Mouse (Mus musculus): Measurements from ENCODE around the gene Sidt2. TPM values are rescaled to one million over a fixed set of nuclear protein-coding genes. Genes with fewer than 3 reads are reported as not detected.

Gene Sidt2
- polyA plus RNA-seq, 1 experiment from 2014 or later, result 34.5 TPM

DNA sequence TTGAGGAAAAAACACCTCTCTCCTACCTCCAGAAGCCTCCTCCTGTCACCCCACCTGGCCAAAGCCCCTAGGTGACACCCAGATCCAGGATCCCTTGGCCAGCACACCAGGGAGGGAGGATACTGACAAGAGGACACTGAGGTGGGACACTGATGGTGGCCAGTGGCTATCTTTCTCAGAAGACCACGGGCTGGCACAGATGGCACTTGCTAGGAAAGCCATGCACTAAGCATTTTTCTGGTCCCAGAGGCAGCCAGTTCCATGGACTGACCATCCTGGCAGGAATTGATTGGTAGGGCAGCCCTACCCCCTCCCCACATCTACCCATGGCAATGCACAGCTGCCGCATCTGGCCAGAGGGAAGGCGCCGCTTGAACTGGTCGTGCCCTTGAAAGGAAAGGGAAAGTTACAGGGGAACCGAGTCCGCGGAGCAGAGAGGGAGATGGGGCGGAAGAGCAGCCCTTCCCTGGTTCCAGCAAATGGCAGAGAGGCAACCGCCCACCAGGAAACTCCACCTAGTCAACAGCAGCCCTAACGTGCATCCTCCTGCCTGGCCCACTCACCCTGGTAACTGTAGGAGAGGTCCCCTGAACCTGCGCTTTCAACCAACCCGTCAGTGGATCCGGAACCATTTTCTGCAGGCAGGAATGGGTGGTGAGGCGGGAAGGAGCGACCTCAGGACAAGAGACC lies 8.7 kb downstream of the Sidt2 start:
- no peak overlapping the region; the same call in 1 of the 2 replicates for H3K9ac ChIP-seq (replicated peaks)
- no peak for ATAC-seq (ENCODE audit: insufficient number of reproducible peaks, insufficient read depth, low FRiP score, low TSS enrichment, low read depth)
- no peaks in the 10 kb centered on the region for H3K9me3 ChIP-seq
- no peak overlapping the region for H3K4me2 ChIP-seq
- no peaks in the 10 kb centered on the region for H3K4me1 ChIP-seq (replicated peaks)
- no peak overlapping the region for H3K27ac ChIP-seq
- H3K4me3 ChIP-seq (replicated peaks), result no peak overlapping the region
- no peaks in the 10 kb centered on the region for H3K27me3 ChIP-seq
- 85% methylated on average over 16 of the region's 16 CpGs for WGBS
- peaks cover 95% of the 10 kb centered on the region for H3K36me3 ChIP-seq

DNA sequence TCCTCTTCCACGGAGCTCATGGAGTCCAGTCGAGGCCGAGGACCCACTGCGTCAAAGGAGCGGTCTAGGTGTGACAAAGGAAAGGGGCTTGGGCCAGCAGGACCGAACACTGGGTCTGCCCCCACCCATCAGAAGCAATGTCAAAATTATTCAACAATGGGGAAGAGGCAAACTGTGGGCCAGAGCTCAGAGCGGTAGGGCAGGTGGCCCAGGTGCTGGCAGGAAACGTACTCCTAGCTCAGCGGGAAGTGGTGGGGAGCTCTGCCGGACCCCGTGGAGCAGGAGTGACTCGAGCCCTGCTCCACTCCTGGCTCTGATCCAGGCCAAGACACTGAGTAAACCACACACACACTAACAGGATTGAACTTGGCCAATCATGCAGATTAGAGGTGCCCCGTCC lies 9.3 kb downstream of the Sidt2 start:
- Histone ChIP-seq H3K4me3 (replicated peaks) (no peak overlapping the region), H3K4me1 (replicated peaks) (no peaks in the 10 kb centered on the region), H3K9ac (replicated peaks) (no peak overlapping the region), H3K4me2 (no peak overlapping the region), H3K9me3 (no peaks in the 10 kb centered on the region), H3K27ac (no peak overlapping the region), H3K27me3 (no peaks in the 10 kb centered on the region), H3K36me3 (peaks cover 97% of the 10 kb centered on the region)
- WGBS, result 88% methylated on average over 13 of the region's 13 CpGs
- no peak for ATAC-seq (ENCODE audit: insufficient number of reproducible peaks, insufficient read depth, low FRiP score, low TSS enrichment, low read depth)

DNA sequence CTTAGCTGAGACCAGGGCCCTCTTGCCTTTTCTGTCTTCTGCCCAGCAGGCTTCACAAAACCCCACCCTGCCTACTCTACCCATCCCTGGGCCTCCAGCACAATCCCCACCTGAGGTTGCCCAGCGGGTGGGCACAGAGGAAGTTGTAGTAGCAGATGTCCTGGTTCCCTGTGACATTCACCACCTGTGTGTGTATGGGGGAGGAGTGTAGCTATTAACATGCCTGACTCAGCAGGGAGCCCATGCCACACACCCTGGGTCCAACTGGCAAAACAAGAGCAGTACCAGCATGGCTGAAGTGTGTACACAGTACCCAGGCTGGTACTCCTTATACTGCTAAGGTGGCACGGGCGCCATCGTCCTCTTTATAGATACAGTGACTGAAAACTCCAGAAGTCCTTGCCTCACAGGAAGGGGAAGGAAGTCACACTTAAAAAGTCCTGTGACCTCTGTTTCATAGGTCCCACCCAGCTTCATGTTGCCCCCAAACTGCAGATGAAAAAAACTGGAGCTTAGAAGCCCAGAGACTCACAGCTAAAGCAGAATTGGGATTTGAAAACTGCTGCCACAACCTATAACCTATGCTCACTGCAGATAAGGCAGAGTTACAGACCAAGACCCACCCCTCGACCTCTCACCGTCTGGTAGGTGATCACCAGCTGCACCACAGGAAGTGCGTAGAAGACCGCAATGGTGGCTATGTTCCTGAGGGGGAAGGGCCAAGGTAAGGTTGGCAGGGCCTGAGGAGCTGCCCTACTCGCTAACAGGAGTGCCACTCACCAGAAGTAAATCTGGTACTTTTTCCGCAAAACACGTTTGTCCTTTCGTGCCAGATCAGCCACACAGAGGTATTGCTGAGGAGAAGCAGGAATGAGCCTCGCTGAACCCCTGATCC lies 10.3 kb downstream of the Sidt2 start:
- Histone ChIP-seq H3K27ac (no peak overlapping the region), H3K9ac (replicated peaks) (no peak overlapping the region), H3K36me3 (peaks cover 92% of the 10 kb centered on the region), H3K27me3 (no peaks in the 10 kb centered on the region), H3K9me3 (no peaks in the 10 kb centered on the region), H3K4me2 (no peak overlapping the region), H3K4me3 (replicated peaks) (no peak overlapping the region), H3K4me1 (replicated peaks) (no peaks in the 10 kb centered on the region)
- no peak for ATAC-seq (ENCODE audit: insufficient number of reproducible peaks, insufficient read depth, low FRiP score, low TSS enrichment, low read depth)
- WGBS, result 84% methylated on average over 13 of the region's 13 CpGs

DNA sequence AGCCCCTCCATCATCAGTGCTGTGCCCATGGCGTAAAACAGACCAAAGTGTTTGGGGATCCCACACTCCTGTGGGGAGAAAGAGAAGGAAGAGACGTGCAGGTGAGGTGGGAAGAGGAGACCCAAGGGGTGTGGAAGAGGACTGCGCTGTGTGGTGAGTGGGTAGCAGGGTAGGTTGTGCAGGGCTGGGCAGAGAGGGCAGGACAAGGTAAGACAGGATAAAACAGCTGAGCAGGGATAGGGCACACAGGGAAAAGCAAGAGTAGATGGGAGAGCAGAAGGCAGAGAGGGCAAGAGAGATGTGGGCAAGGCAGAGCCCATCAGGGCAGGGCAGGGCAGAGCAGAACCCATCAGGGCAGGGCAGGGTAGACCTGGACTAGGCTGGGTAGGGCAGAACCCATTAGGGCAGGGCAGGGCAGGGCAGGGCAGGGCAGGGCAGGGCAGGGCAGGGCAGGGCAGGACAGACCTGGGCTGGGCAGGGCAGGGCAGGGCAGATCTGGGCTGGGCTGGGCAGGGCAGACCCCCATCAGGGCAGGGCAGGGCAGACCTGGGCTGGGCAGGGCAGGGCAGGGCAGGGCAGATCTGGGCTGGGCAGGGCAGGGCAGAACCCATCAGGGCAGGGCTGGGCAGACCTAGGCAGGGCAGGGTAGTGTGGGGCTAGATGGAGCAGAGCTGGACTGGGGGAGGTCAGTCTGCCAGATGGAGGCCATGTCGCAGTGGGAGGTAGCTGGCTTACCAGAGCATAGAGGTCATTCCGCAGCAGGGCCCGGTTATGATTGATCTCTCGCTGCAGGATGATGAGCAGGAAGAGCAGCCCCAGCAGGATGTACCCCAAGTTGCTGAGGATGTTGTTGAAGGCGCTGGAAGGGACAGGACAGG lies 11.2 kb downstream of the Sidt2 start:
- H3K36me3 ChIP-seq, result peaks cover 92% of the 10 kb centered on the region
- ATAC-seq (ENCODE audit: insufficient number of reproducible peaks, insufficient read depth, low FRiP score, low TSS enrichment, low read depth), result no peak
- no peak overlapping the region for H3K9ac ChIP-seq (replicated peaks)
- no peaks in the 10 kb centered on the region for H3K9me3 ChIP-seq
- WGBS, result 92% methylated on average over 8 of the region's 8 CpGs
- no peak overlapping the region for H3K27ac ChIP-seq
- no peaks in the 10 kb centered on the region for H3K27me3 ChIP-seq
- H3K4me1 ChIP-seq (replicated peaks), result no peaks in the 10 kb centered on the region
- H3K4me2 ChIP-seq, result no peak overlapping the region
- H3K4me3 ChIP-seq (replicated peaks), result no peak overlapping the region

DNA sequence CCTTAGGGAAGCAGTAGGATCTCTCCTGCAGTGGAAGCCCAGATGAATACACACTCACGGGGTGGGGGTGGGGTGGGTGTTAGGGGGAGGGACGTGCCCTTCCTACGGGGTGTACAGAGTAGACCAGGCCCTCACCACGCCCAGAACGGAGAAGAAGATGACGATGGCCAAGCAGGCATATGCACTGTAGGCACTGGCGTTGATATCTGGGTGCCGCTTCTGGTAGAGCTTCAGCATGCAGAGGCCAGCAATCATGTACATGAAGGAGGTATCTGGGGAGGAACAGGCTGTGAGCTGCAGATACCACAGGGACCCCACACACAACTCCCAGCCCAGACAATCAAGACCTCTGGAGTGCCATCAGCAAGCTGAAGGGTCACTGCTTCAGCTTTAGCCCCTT lies 12.1 kb downstream of the Sidt2 start:
- no peaks in the 10 kb centered on the region for H3K4me1 ChIP-seq (replicated peaks)
- no peak overlapping the region for H3K27ac ChIP-seq
- no peaks in the 10 kb centered on the region for H3K9me3 ChIP-seq
- 94% methylated on average over 8 of the region's 8 CpGs for WGBS
- H3K4me3 ChIP-seq (replicated peaks), result no peak overlapping the region
- no peak overlapping the region for H3K4me2 ChIP-seq
- no peak overlapping the region for H3K9ac ChIP-seq (replicated peaks)
- H3K27me3 ChIP-seq, result no peaks in the 10 kb centered on the region
- H3K36me3 ChIP-seq, result peaks cover 93% of the 10 kb centered on the region
- ATAC-seq (ENCODE audit: insufficient number of reproducible peaks, insufficient read depth, low FRiP score, low TSS enrichment, low read depth), result no peak

DNA sequence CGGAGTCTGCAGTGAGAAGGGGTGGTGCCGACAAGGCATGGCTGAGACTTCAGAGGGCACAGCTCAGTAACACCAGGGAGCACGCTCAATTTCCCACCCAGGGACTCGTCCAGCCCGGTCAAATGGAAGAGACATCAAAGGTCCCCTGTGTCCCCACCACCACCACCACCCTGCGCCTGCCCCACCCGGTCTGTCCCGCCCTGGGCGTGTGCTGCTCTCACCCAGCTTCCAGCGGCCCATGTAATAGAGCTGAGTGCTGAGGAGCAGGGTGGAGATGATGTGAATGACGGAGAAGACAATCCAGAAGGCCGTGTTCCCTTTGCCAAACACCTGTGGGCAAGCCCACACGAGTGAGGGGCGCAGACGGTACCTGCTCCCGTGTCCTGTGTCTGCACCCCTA lies 12.6 kb downstream of the Sidt2 start:
- Histone ChIP-seq H3K9ac (replicated peaks) (no peak overlapping the region), H3K4me3 (replicated peaks) (no peak overlapping the region), H3K9me3 (no peaks in the 10 kb centered on the region), H3K36me3 (peaks cover 93% of the 10 kb centered on the region), H3K27me3 (no peaks in the 10 kb centered on the region), H3K4me2 (no peak overlapping the region), H3K4me1 (replicated peaks) (no peaks in the 10 kb centered on the region), H3K27ac (no peak overlapping the region)
- 86% methylated on average over 16 of the region's 16 CpGs for WGBS
- no peak for ATAC-seq (ENCODE audit: insufficient number of reproducible peaks, insufficient read depth, low FRiP score, low TSS enrichment, low read depth)

DNA sequence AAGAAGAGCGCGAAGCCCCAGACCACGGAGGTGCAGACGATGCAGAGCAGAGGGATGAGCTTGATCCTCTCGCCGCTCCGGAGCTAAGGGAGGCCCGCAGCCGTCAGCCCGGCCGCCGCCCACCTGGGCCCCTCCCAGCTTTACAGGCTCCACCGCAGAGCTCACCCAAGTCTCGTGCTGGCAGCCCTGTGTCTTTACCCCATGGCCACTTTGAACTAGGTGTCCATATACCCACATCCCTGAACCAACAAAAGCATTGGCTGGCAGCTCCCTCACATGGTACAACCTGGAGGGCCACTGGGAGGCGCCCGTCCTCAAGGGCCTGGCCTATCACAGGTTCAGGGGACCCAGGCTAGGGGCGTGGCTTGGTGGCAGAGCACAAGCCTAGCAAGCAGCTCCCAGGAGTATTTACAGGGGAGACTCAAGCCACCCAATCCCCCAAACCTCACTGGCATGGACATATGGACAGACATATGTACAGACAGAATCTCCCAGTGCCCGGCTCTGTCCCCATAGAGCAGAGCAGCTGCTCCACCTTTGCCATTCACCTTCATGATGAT lies 13.6 kb downstream of the Sidt2 start:
- H3K4me2 ChIP-seq, result no peak overlapping the region
- ATAC-seq (ENCODE audit: insufficient number of reproducible peaks, insufficient read depth, low FRiP score, low TSS enrichment, low read depth), result no peak
- H3K36me3 ChIP-seq, result peaks cover 85% of the 10 kb centered on the region
- H3K27me3 ChIP-seq, result peaks cover 4% of the 10 kb centered on the region
- no peak overlapping the region for H3K27ac ChIP-seq
- no peak overlapping the region for H3K4me3 ChIP-seq (replicated peaks)
- no peak overlapping the region for H3K9ac ChIP-seq (replicated peaks)
- no peaks in the 10 kb centered on the region for H3K9me3 ChIP-seq
- peaks cover under 1% of the 10 kb centered on the region; the same call in 1 of the 2 replicates for H3K4me1 ChIP-seq (replicated peaks)
- WGBS, result 59% methylated on average over 18 of the region's 18 CpGs

DNA sequence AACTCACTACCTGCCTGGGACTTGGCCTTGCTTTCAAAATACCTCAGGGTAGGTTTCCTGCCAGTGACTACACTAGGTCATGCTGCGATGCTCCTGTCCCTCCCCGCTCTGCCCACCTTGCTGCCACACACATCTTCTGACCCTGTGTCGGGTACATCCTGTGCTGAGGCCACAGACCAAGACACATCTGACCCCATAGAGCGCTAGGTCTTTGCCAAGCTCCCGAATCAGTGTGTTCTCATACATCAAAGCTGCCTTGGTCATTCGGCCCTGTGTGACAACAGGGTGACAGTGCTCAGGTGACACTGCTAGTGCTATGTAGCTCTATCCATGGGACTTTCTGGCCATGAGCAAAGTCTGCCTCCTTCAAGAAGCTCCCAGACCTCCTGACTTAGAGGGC lies 15.3 kb downstream of the Sidt2 start:
- H3K4me3 ChIP-seq (replicated peaks), result no peak overlapping the region
- H3K9ac ChIP-seq (replicated peaks), result no peak overlapping the region
- no peaks in the 10 kb centered on the region for H3K9me3 ChIP-seq
- H3K4me1 ChIP-seq (replicated peaks), result peaks cover 13% of the 10 kb centered on the region
- H3K4me2 ChIP-seq, result no peak overlapping the region
- H3K27me3 ChIP-seq, result peaks cover 14% of the 10 kb centered on the region
- peaks cover 69% of the 10 kb centered on the region for H3K36me3 ChIP-seq
- no peak overlapping the region for H3K27ac ChIP-seq
- ATAC-seq (ENCODE audit: insufficient number of reproducible peaks, insufficient read depth, low FRiP score, low TSS enrichment, low read depth), result no peak
- 88% methylated on average over 6 of the region's 6 CpGs for WGBS

DNA sequence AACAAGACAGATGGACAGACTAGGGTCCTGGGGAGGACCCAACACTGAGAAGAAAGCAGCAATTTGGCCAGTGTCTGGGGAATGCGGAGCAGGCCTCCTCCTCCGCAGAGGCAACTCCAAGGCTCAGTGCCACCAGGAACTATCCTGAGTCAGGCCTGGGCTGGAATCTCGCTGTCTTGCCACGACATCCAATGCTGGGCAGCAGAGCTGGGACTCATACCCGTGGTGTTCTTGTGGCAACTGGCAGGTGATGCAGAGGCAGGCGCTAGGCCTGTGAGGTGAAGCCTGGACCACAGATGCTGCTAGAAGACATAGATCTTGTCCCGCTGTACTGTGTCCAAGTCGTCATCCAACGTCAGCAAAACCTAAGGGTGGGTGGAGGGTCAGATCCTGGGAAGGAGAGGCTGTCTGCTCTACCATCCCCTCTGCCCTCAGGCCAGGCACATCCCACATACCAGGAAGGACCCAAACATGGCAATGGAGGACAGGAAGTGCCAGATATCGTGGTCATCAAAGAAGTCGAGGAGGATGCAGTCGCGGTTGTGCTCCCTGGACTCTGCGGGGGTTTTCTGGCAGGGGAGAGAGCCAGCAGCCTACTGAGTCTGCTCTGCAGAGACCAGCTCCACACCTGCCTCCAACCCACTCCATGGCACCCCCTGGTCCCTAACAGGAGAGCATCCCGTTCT lies 16.0 kb downstream of the Sidt2 start:
- whole genome bisulfite sequencing, result 89% methylated on average over 15 of the region's 15 CpGs
- no peak for ATAC-seq (ENCODE audit: insufficient number of reproducible peaks, insufficient read depth, low FRiP score, low TSS enrichment, low read depth)
- no peak overlapping the region for H3K4me2 ChIP-seq
- no peak overlapping the region for H3K27ac ChIP-seq
- H3K36me3 ChIP-seq, result peaks cover 62% of the 10 kb centered on the region
- no peak overlapping the region for H3K4me3 ChIP-seq (replicated peaks)
- H3K27me3 ChIP-seq, result peaks cover 14% of the 10 kb centered on the region
- peaks cover 13% of the 10 kb centered on the region for H3K4me1 ChIP-seq (replicated peaks)
- no peaks in the 10 kb centered on the region for H3K9me3 ChIP-seq
- no peak overlapping the region for H3K9ac ChIP-seq (replicated peaks)

DNA sequence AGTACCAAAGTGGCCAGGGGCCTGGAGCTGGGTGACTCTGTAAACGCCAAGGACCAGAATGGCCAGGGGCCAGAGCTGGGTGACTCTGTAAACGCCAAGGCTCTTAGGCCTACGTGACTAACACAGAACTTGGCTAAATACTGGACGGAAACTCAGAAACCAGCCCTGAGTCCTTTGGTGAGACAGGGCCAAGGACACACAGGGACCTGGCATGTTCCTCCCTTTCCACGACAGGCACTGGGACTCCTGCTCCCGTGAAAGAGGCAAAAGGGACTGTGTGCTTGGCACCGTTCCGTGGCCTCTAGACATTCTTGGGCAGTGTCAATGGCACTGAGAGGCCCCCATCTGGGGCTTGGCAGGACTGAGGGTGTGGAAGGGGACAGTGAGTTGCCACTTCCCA lies 17.0 kb downstream of the Sidt2 start:
- no peaks in the 10 kb centered on the region for H3K9me3 ChIP-seq
- H3K27ac ChIP-seq, result no peak overlapping the region
- peaks cover 52% of the 10 kb centered on the region for H3K36me3 ChIP-seq
- peaks cover 13% of the 10 kb centered on the region for H3K4me1 ChIP-seq (replicated peaks)
- WGBS, result 93% methylated on average over 8 of the region's 8 CpGs
- no peak overlapping the region for H3K4me2 ChIP-seq
- no peak overlapping the region for H3K4me3 ChIP-seq (replicated peaks)
- H3K27me3 ChIP-seq, result peaks cover 14% of the 10 kb centered on the region
- no peak for ATAC-seq (ENCODE audit: insufficient number of reproducible peaks, insufficient read depth, low FRiP score, low TSS enrichment, low read depth)
- no peak overlapping the region for H3K9ac ChIP-seq (replicated peaks)
